Mouse (Mus musculus) bone marrow macrophage, adult 2 months (primary cell): Measurements from ENCODE around the gene Armc9.

Source experiments
- CTCF ChIP-seq: IDR thresholded peaks from 2 replicates; pipeline ENCODE4 v1.5.1; 2012; ENCODE audit warnings: low read depth, mild to moderate bottlenecking, low read length, moderate library complexity
- POLR2A ChIP-seq: IDR thresholded peaks from 2 replicates; pipeline ENCODE4 v1.6.1; 2012; ENCODE audit warnings: mild to moderate bottlenecking, low read depth, low read length, borderline replicate concordance

- TF ChIP-seq POLR2A (no peak), CTCF (no peak)
These were observed 158.7 kb downstream of the Armc9 start for GRCm38 (mm10) chr1:86313096-86313771.
